Mouse (Mus musculus) kidney, postnatal 25 days (tissue): ENCODE measurements around the gene Lrrtm3.

Experiments
- DNase-seq, 2 experiments: peaks; one replicate each; pipeline ENCODE4 v3.0.0; 2021; ENCODE audit warnings: mixed read lengths in 2 of 2

The Lrrtm3 gene

DNA sequence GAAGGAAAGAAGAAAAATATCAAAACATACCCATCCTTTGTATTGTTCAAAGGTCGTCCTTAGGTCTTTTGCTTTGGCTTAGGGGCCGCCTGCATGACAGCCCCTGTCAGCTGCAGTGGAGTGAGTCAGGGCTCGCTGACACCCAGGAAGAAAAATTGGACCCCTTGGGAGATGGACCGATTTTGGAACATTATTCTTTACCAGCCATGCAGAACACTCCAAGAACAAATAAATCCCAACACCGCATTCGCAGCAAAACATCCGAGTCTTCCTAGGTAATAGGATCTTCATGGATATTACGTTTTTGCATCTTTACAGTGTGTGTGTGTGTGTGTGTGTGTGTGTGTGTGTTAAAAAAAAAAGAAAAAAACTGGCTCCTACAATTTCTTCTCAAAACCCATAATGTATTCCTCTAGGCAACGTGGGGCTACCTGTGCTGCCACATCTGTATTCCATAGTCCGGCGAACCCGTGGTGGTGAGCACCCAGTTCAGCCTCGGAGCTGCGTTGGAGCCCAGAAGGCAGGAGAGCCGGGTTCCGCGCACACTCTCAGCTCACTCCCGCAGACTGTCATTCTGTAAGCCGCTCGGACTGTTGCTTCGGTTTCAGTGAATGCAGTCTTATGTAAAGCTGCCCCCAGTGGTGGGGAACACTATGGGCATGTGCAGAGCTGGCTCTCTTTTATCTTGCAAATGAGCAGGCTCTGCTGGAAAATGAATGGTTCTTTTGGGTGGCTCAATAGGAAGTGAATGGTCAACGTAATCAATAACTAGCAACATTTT, at the start of gene Lrrtm3:
Gene Lrrtm3 (minus strand): TSS at position 598 of the 781 bp plus-strand sequence.
- DNase-seq: peak in 1 of 2 experiments; percentile 29

DNA sequence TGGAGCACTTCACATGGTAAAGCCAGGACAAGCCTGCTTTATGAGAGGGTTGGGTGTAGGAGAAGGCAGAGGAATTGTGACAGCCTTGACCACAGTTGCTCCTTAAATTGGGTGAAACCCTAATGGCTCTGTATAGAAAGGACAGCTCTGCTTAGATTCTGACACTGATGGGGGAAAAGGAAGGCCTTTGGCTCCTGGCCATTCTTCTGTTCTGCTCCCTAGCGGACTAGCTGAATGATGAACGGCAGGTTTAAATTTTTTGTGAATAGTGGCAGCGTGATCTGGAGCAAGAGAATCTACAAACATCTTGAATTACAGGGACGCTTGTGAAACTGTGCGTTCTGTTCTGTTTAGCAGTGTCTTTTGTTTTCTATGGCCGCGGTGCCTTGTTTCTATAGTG, 45.4 kb upstream of the Lrrtm3 start:
- no peak for DNase-seq

GRCm38 (mm10) chr10:64133461-64133860, 43.4 kb upstream of the Lrrtm3 start:
- DNase-seq: no peak

DNA sequence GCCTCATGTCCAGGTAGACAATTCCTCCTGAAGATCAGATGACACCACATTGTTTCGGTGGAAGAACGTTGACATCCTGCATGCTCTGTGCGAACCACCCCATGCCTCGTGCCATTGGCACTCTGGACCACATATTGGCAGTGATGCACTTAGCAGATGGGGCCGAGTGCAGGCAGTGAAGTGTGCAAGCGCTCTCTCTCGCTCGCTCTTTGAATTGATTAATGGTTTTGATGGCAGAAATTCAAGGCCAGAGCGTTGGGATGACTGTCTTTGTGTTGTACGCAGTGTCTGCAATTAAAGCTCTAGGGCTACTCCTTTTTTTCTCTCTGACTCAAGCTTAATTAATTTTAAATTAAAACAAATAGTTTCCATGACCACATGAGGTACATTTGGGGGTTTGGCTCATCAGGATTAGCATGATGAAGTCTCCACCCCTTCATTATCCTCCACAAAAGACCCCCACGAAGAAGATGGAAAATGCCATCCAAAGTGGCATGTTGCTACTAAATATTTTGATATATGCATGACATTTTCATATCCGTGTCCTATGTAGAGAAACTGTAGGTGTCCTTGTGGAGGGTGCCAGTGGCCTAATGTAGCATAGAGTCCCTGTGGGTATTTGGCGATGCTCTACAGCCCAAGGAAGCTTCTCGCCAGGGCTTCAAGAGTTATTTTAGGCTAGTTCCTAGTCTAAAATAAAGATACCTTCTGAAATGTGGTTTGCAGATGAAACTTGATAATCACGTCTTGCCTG, 40.5 kb upstream of the Lrrtm3 start:
- DNase-seq: no peak

- DNase-seq: no peak
These were observed 28.8 kb upstream of the Lrrtm3 start for GRCm38 (mm10) chr10:64118833-64119232.

GRCm38 (mm10) chr10:64115246-64115645, 25.2 kb upstream of the Lrrtm3 start:
- DNase-seq: no peak

GRCm38 (mm10) chr10:64096532-64096931, 6.5 kb upstream of the Lrrtm3 start:
- DNase-seq: no peak

DNA sequence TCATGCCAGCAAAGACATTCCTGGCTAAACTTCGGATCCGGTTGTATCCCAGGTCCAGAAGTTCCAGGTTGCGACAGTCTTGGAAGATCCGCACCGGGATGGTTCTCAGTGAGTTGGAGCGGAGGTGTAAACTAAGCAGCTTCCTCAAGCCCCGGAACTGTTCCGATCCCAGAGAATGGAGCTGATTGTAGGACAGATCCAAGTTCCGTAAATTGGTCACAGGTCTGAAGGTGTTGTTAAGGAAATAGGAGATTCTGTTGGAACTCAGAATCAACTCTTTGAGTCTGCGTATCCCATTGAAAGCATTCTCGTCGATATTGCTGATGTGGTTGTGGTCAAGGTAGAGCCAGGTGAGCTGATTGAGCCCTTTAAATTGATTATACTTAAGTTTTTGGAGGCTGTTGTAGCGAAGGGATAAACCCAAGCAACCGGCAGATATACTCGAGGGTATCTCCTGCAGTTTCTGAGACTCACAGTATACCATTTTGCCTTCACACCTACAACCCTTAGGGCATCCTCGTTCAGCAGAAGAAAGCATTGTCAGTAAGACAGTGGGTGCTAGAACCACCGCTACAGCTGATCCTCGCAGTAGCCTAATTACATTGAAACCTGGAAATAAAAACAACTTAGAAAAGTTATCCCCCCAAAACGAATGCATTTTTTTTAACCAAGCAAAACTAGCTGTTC, 1.2 kb downstream of the Lrrtm3 start:
- no peak for DNase-seq

DNA sequence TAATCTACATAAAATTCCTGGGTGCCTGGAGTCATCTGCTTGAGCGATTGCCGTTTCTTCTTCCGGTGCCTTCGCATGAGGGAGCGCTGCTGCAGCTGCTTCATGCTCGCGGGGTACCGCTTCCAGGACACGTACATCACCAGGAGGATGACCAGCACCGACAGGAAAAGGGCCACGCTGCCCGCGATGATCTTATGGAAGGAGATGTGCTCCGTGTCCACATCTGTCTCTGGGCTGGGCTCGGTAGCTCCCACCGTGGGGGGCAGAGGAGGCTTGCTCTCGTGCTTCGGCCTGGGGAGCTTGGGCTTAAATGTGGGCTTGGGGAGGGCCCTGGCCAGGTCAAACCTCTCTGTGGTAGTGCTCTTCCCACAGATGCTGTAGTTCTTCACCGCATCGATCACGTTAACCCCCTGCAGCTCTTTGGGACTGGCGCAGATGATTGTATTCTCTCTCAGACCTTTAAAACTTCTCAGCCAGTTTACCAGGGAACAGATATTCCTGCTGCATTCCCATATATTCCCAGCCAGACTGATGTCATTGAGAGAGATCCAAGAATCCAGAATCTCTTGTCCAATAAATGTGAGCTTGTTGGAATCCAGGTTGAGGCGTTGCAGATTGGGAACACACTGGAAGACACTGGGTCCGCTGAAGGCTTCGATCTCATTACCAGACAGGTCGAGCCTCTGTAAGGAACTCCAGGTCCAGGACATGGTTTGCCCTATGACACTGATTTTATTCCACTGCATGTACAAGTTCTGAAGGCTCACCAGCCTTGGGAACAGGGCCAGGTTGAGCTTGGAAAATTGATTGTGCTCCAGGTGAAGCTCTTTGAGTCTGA, 1.9 kb downstream of the Lrrtm3 start:
- no peak for DNase-seq

DNA sequence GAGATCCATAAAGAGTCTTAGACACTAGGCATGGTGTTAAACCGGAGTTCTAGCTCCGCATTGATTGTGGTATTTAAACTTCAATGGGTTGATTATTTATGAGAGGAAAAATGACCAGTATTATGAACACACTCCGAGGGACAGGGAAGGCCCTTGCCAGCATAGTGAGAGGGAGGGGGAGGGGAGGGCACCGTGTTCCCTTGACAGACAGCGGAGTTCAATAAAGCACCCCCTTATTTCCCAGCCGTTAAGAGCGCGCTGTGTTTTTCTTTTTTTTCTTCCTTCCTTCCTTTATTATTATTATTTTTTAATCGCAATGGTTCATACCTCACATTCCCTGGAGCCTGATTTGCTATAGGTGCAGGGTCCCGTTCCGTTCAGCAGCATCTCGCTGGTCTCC, 2.6 kb downstream of the Lrrtm3 start:
- DNase-seq: no peak

- no peak for DNase-seq
These were observed 3.3 kb downstream of the Lrrtm3 start for GRCm38 (mm10) chr10:64086567-64087391.

GRCm38 (mm10) chr10:64086183-64086566, 3.9 kb downstream of the Lrrtm3 start:
- DNase-seq: no peak

- no peak for DNase-seq
These were observed 5.6 kb downstream of the Lrrtm3 start for GRCm38 (mm10) chr10:64084465-64084864.

DNA sequence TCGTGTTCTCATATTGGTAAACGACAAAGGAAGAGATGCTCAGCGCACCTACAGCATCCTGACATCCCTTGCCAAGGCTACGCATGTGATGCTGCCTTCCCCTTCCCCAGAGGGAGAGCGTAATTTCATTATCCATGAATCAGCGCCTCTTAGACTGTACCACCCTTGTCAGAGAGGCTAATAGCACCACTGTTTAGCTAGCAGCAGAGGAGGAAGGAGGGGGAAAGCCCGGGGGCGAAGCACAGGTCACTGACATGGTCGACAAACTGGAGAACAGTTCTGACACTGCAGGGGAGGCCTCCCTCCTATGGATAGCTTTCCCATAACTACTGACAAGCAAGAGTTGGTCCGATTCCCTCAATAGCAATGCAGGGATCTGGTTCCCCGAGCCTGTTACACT, 6.3 kb downstream of the Lrrtm3 start:
- no peak for DNase-seq

- no peak for DNase-seq
These were observed 7.7 kb downstream of the Lrrtm3 start for GRCm38 (mm10) chr10:64082345-64082744.

DNA sequence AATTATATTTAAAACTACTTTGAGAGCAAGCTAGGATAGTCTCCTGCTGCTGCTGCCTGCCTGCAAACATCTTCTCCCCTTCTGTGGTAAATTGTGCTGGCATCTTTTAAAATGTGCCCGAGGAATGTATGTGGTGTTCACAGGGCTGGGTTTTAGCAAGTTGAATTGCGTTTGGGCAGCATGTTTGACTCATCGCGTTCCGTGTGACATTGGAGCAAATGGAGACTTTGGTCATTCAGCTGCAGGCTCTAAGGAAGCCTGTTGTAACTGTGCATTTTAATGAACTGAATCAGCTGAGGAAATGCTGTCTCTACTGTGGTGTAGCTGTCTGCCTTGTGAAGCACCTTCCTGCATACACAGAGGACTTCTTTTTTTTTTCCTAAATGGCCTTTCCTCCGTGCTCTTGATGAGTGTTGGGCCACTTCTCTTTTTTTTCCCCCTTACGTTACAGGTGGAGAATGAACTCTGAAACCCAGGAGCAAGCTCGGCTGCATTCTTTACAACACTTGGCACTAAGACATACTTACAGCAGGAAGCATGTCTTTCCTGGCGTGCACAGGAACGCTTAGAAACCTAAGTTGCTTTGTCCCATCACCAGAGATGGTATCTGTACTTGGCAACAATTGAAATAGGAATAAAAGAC, 13.5 kb downstream of the Lrrtm3 start:
- DNase-seq: no peak

DNA sequence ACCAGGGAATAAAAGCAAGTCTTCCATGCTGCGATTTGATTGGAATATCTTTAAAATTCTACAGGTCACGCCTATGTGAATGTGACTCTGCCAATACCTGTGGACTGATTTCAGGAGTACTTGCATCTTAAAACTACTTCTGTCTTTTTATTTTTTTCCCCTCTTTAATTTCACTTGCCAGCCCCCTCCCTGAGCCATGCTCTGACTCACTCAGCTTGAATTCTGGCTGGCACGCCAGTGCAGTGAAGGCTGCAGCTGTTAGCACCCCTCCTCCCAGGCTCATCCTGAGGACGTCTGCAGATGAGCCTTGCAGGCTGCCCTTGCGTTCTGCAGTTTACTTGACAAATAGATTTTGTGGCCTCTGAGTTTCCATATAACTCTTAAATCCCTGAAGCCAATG, 14.1 kb downstream of the Lrrtm3 start:
- no peak for DNase-seq

- DNase-seq: no peak
These were observed 26.4 kb downstream of the Lrrtm3 start for GRCm38 (mm10) chr10:64063704-64064103.

- no peak for DNase-seq
These were observed 40.1 kb downstream of the Lrrtm3 start for GRCm38 (mm10) chr10:64049946-64050345.

DNA sequence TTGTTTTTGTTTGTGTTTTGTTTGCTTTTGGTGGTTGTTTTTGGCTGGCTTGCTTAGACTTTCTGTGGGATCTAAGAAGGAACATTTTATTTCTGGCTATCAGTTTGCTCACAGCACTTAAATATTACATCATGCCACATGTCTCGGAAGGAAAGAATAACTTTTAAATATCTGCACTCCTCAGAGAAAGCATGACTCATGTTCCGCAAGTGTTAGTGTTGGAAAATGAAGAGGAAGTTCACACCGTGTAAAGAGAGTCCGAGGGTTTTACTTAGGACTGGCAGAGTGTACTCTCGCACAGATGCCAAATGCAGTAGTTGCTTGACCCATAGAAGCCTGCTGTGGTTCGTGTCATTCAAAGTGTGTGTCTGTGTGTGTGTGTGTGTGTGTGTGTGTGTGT, 40.9 kb downstream of the Lrrtm3 start:
- DNase-seq: no peak

DNA sequence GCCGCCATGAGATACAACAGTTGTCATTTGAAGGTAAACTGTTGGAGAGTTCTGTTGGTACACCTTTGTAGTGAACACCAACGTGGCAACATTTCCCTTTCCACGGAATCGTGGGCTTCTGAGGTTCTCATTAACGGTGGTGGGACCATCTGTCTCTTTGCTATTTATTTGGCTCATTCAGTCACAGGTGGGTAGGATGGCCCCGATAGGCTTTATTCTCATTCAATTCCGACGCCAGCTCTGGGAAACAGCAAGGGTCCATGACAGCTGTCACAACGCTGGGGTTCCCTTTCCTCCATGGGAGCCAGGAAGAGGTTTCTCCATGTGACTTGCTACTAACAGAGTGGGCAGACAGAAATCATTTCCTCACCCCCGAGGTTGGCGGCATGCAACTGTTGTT, 48.2 kb downstream of the Lrrtm3 start:
- no peak for DNase-seq
